Mouse (Mus musculus): ENCODE measurements around the gene Suv39h1.
"Not testable (repeated sequence)": the region's sequence is repeated elsewhere in the genome, so short reads cannot be mapped to it uniquely, and the experiment has no call there.

Suv39h1 gene

GRCm38 (mm10) chrX:8074430-8075014 is at the start of gene Suv39h1:
TSS of gene Suv39h1 (minus strand) at chrX:8074760.
- DNase-seq (ENCODE audit: low spot score): peak; percentile 96

- no peak for DNase-seq (ENCODE audit: low spot score)
Observed at GRCm38 (mm10) chrX:8123821-8124470, 49.4 kb upstream of the Suv39h1 start.

GRCm38 (mm10) chrX:8117264-8117663 is 42.7 kb upstream of the Suv39h1 start:
- DNase-seq (ENCODE audit: low spot score): no peak

DNA sequence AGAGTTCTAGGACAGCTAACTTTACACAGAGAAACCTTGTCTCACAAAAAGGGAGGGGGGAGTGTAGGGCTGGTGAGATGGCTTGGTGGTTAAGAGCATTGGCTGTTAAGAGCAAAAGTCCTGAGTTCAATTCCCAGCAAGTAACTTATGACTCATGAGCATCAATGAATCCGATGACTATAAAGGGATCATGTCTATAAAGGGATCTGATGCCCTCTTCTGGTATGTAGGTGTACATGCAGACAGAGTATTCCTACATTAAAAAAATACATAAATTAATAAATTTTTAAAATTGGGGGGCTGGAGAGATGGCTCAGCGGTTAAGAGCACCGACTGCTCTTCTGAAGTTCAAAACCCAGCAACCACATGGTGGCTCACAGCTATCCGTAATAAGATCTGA is 40.7 kb upstream of the Suv39h1 start:
- DNase-seq (ENCODE audit: low spot score): no peak

- DNase-seq (ENCODE audit: low spot score): no peak
Observed at GRCm38 (mm10) chrX:8105019-8105418, 30.5 kb upstream of the Suv39h1 start.

DNA sequence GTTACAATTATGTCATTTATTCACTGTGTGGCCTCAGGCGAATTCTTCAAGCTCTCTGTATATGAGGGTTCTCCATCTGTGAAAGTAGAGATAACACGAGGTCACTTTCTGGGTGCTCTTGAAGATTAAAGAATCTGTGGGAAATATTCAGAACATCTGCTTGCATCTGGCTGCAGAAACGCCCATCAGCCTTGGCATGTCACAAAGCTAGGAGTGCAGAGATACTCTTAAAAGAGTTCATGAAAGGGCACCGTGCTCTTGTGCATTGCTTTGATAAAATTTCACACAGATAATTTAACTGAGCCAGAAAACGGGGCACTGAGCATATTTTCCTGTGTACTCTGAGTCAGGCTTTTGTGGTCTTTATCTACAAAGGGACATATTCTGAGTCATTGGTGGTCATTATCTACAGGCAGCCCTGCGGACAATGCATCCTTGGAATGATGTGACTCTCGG is 27.7 kb upstream of the Suv39h1 start:
- DNase-seq (ENCODE audit: low spot score): no peak

- DNase-seq (ENCODE audit: low spot score): no peak
Observed at GRCm38 (mm10) chrX:8101017-8101416, 26.5 kb upstream of the Suv39h1 start.

- DNase-seq (ENCODE audit: low spot score): no peak
Observed at GRCm38 (mm10) chrX:8099435-8099834, 24.9 kb upstream of the Suv39h1 start.

- peak; percentile 97 for DNase-seq (ENCODE audit: low spot score)
Observed at GRCm38 (mm10) chrX:8096787-8097242, 22.3 kb upstream of the Suv39h1 start.

GRCm38 (mm10) chrX:8096068-8096786 is 21.7 kb upstream of the Suv39h1 start:
- peak; percentile 84 for DNase-seq (ENCODE audit: low spot score)

GRCm38 (mm10) chrX:8095546-8095945 is 21.0 kb upstream of the Suv39h1 start:
- no peak for DNase-seq (ENCODE audit: low spot score)

- not testable (repeated sequence) for DNase-seq (ENCODE audit: low spot score)
Observed at GRCm38 (mm10) chrX:8090954-8091347, 16.4 kb upstream of the Suv39h1 start.

- peak; percentile 39 for DNase-seq (ENCODE audit: low spot score)
Observed at GRCm38 (mm10) chrX:8090346-8090953, 15.9 kb upstream of the Suv39h1 start, which contains the start of gene Was. TSS of gene Was (minus strand) at chrX:8090498.

GRCm38 (mm10) chrX:8089746-8090145 is 15.2 kb upstream of the Suv39h1 start:
- DNase-seq (ENCODE audit: low spot score): no peak

DNA sequence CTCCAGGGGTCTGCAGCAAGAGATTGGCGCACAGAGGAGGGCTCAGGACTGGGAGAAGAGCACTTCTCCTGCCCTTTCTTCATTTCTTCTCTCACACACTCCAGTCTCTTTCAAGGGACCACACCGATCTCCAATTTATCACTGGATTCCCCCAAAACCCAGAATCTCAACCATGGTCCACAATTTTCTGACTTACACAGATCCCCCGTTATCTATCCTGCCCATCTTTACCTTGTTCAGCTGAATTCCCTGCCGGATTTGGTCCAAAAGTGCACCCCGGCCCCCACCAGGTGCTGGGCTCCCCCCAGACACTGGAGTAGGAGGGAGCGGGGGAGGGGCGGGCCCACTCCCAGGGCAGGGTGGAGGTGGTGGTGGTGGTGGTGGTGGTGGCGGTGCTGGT is 11.1 kb upstream of the Suv39h1 start:
- DNase-seq (ENCODE audit: low spot score): no peak

- DNase-seq (ENCODE audit: low spot score): no peak
Observed at GRCm38 (mm10) chrX:8084771-8085259, 10.3 kb upstream of the Suv39h1 start.

DNA sequence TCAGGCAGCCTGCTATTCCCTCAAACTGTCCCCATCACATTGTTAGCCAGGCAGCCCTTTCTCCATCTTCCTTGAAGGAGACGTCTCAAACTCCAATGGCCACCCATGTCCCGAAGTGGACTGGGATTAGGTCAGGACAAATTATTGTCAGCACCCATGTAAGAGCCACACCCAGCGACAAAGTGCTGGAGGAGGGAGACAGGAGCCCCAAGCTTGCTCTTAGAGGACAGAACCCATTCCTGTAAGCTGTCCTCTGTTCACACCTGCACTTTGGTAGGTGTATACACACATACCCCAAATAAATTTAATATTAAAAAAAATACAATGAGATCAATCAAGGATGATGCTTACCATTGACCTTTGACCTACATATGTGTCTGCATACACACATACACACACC is 544 bp upstream of the Suv39h1 start:
- no peak for DNase-seq (ENCODE audit: low spot score)

DNA sequence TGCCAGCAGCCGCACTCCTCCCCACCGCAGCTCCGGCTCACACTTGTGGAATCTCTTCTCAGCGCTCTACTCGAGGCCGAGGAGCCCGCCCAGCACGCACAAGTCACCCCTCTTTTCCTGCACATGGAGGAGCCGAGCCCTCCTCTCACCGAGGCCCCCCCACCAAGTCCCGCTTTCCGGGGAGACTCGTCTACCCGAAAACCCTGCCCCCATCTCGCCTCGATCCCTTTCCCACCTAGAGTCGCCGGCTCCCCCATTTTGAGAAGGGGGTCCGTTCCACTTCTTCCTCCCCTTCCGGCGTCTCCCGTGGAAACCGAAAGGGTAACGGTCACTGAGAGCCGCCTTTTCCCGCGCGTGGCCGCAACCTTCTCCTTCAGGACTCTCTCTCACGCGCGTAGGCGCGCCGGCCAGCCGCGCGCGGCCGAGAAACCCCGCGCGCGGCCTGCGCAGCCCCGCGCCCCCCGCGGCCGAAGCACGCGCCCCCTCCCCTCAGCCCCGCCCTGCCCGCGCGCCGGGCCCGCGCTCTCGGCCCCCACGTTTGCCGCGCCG is 605 bp downstream of the Suv39h1 start:
- DNase-seq (ENCODE audit: low spot score): no peak

DNA sequence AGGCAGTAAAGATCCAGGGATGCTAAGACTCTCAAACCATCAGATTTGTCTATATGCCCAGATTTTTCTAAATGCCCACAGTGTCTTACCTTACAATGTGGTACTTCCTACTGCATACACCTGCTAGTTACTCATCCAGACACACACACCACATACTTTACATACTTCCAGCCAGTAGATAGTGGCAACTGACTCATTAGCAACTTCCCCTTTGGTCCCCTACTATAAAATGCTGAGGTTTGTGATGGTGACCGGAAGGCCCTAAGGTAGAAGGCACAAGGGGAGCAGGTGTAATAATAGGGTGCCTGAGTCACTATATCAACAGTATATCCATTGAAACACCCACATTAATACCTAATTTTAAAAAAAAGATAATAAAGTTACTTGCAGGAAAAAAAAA is 5.4 kb downstream of the Suv39h1 start:
- no peak for DNase-seq (ENCODE audit: low spot score)

DNA sequence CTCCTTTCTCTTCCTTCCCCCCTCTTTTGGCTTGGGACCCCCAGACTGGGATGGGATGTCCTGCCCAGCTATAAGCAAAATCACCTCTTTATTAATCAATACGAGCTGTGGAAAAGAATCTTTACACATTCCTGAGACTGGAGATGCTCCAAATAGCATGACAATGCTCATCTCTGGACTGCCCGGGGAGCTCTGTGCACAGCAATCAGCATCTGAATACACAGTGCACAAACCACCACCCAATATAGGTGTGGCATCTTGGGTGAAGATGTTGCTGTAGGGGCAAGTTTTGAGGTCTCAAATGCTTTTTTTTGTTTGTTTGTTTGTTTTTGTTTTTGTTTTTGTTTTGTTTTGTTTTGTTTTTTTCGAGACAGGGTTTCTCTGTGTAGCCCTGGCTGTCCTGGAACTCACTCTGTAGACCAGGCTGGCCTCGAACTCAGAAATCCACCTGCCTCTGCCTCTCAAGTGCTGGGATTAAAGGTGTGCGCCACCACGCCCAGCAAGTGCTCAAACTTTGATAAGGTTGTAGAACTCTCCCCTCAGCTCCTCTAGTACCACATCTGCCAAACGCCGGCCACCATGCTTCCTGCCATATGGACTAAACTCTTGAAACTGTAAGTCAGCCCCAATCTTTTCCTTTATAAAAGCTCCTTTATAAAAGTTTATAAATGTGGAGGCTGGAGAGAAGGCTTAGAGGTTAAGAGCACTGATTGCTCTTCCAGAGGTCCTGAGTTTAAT is 23.3 kb downstream of the Suv39h1 start:
- DNase-seq (ENCODE audit: low spot score): not testable (repeated sequence)

GRCm38 (mm10) chrX:8033009-8033408 is 41.6 kb downstream of the Suv39h1 start:
- no peak for DNase-seq (ENCODE audit: low spot score)
